10 mouse cellular contexts compared by ENCODE assay signal in genomic region chr11:106514446-106514845, GRCm38 (mm10). TPM values are rescaled to one million over a fixed set of nuclear protein-coding genes. Genes with fewer than 3 reads are reported as not detected.
DNase-seq lines count a peak whose midpoint lies in the region; ATAC-seq and TF ChIP-seq lines count a peak whose summit lies in the region.
"Had no signal": no experiment of that assay in that cellular context is flagged by ENCODE, and none has a peak within 500 bp of the region (broad histone marks: within the 10 kb centered on the region; RNA-seq: fewer than 3 reads in every experiment).

No protein-coding gene starts in this region.

- WGBS in neural tube, embryonic 12.5 days = 51% methylated on average over 5 of the region's 5 CpGs

- H3K4me1 ChIP-seq in neural tube, embryonic 12.5 days = 0 out of 2 replicates have a peak, but pooled peaks cover 5% of the 10 kb centered on the region

- H3K27me3 ChIP-seq in neural tube, embryonic 12.5 days (replicated peaks) = no peaks in the 10 kb centered on the region
- H3K27me3 ChIP-seq: hindbrain, embryonic 15.5 days had no signal

- intact Hi-C loops in gastrocnemius, adult 2 months (cut with DNase I) = loop anchor here (5.0 to 10.0 kb wide), 2 partner anchors 98 to 230 kb away; partner anchors contain the start of gene Tex2
- intact Hi-C loops in left cerebral cortex, postnatal 14 days (cut with DNase I) = no loop called here

- H3K9ac ChIP-seq in neural tube, embryonic 12.5 days = 0 out of 2 replicates have a peak overlapping the region, but pooled peaks have one; percentile 26
- H3K9ac ChIP-seq: hindbrain, embryonic 15.5 days had no signal

- ATAC-seq in neural tube, embryonic 12.5 days (ENCODE audit: low FRiP score, low read depth) = no peak

- DNase-seq in gastrocnemius, adult 2 months = peak; percentile 74
- no peak for DNase-seq in gastrocnemius, postnatal 4 days (ENCODE audit: low spot score in 2 of 2)
- DNase-seq in neural tube, embryonic 10.5 days (ENCODE audit: extremely low spot score, low spot score) = no peak
- DNase-seq in kidney, postnatal 36 days = peak; percentile 61 to 83
- DNase-seq in layer of hippocampus, adult 18-20 months (ENCODE audit: low spot score in 2 of 2) = no peak
- DNase-seq in testis, postnatal 10 days (ENCODE audit: low spot score) = no peak
- DNase-seq in left cerebral cortex, postnatal 14 days (ENCODE audit: low spot score in 2 of 2) = no peak

- H3K9me3 ChIP-seq in neural tube, embryonic 12.5 days = no peaks in the 10 kb centered on the region
- H3K9me3 ChIP-seq: hindbrain, embryonic 15.5 days had no signal

- peak overlapping the region; percentile 62 for H3K27ac ChIP-seq in gastrocnemius, adult 2 months
- H3K27ac ChIP-seq in neural tube, embryonic 12.5 days = no peak overlapping the region
- H3K27ac ChIP-seq: hindbrain, embryonic 15.5 days had no signal

- H3K36me3 ChIP-seq in neural tube, embryonic 12.5 days = peaks cover 7% of the 10 kb centered on the region; the same call in 1 of the 2 replicates

- no peak overlapping the region for H3K4me2 ChIP-seq in neural tube, embryonic 12.5 days (replicated peaks)
- H3K4me2 ChIP-seq: hindbrain, embryonic 15.5 days had no signal

- TF ChIP-seq CTCF in gastrocnemius, adult 2 months (IDR thresholded peaks at IDR 0.05) = no peak

- H3K4me3 ChIP-seq in gastrocnemius, adult 2 months = no peak overlapping the region
- no peak overlapping the region for H3K4me3 ChIP-seq in neural tube, embryonic 12.5 days
- H3K4me3 ChIP-seq: erythroblast, embryonic 14.5 days; hindbrain, embryonic 15.5 days had no signal

RNA-seq across cellular contexts. Expression of gene Ern1, which starts 26.8 kb away (rescaled TPM):
- total RNA-seq in gastrocnemius, adult 2 months (2021) = 1 to 10 TPM; 7.3 to 9.2 TPM
- 10 to 100 TPM in 1 of 2 experiments, 1 to 10 TPM in 1; 7.1 to 10.3 TPM for total RNA-seq in gastrocnemius, postnatal 4 days (2021)
- 6.2 and 6.3 TPM in 2 replicates for polyA plus RNA-seq in neural tube, embryonic 12.5 days (2016; fragmentation: Nextera tagmentation; extraction: Ambion mirVana)
- total RNA-seq in layer of hippocampus, adult 18-20 months (2021) = 1 to 10 TPM; 10.0 TPM
- total RNA-seq in left cerebral cortex, postnatal 14 days (2021) = 1 to 10 TPM; 6.7 to 8.7 TPM

Comparison
In these comparisons a context has a peak if more than half of its experiments do, and no peak if none do; other contexts are left out.
1. DNase-seq: peak in gastrocnemius, adult 2 months (single experiment) and kidney, postnatal 36 days (2 of 2); none in gastrocnemius, postnatal 4 days (0 of 2), neural tube, embryonic 10.5 days (single experiment), layer of hippocampus, adult 18-20 months (0 of 2), testis, postnatal 10 days (single experiment) and left cerebral cortex, postnatal 14 days (0 of 2).